10 mouse cellular contexts compared by ENCODE assay signal in genomic region chr6:42612218-42612617, GRCm38 (mm10). TPM values are rescaled to one million over a fixed set of nuclear protein-coding genes. Genes with fewer than 3 reads are reported as not detected.
DNase-seq lines count a peak whose midpoint lies in the region; TF ChIP-seq lines count a peak whose summit lies in the region.
"Had no signal": no experiment of that assay in that cellular context is flagged by ENCODE, and none has a peak within 500 bp of the region (broad histone marks: within the 10 kb centered on the region; RNA-seq: fewer than 3 reads in every experiment).

No protein-coding gene starts in this region.

- no peak overlapping the region for H3K4me2 ChIP-seq in CH12.LX (ENCODE audit: insufficient read depth, low read depth, poor library complexity, severe bottlenecking)
- H3K4me2 ChIP-seq: hindbrain, embryonic 12.5 days had no signal

- intact Hi-C loops in left cerebral cortex, postnatal 36 days (cut with DNase I): loop anchor here (10.0 kb wide), 1 partner anchor 253 kb away; no protein-coding TSS in a partner anchor

- H3K36me3 ChIP-seq in CH12.LX (replicated peaks in 1 of 2; ENCODE audit: control insufficient read depth in 1 of 2, insufficient read depth in 1 of 2, low read length in 1 of 2): no peaks in the 10 kb centered on the region
- no peaks in the 10 kb centered on the region for H3K36me3 ChIP-seq in thymus, adult 2 months (ENCODE audit: control insufficient read depth, insufficient read depth, low read length)
- H3K36me3 ChIP-seq: hindbrain, embryonic 12.5 days had no signal

- dilution Hi-C loops in CH12.LX (cut with MboI; ENCODE audit: extremely low pct_ligation_motif_present, extremely low pct_unique_long_range_greater_than_20kb, low sequenced_read_pairs): no loop called here

- no peaks in the 10 kb centered on the region for H3K9me3 ChIP-seq in CH12.LX (replicated peaks; ENCODE audit: low read length)
- H3K9me3 ChIP-seq: hindbrain, embryonic 12.5 days had no signal

- no peaks in the 10 kb centered on the region for H3K27me3 ChIP-seq in CH12.LX (replicated peaks)
- no peaks in the 10 kb centered on the region for H3K27me3 ChIP-seq in thymus, adult 2 months (ENCODE audit: control insufficient read depth, insufficient read depth, low read length)
- H3K27me3 ChIP-seq: hindbrain, embryonic 12.5 days had no signal

- DNase-seq in embryo, embryonic 10 days (ENCODE audit: low spot score): peak; percentile 10
- no peak for DNase-seq in embryo, embryonic 9.5 days (ENCODE audit: extremely low spot score)
- peak; percentile 3 for DNase-seq in kidney, postnatal 14 days
- DNase-seq in kidney, postnatal 10 days: no peak
- DNase-seq in CH12.LX (ENCODE audit: extremely low read depth): peak; percentile 27
- DNase-seq in forelimb bud, embryonic 11.5 days (ENCODE audit: low read depth, low spot score): peak; percentile 2
- no peak for DNase-seq in thymus, adult 2 months
- DNase-seq in left cerebral cortex, postnatal 36 days (ENCODE audit: low spot score in 2 of 2): no peak

- no peak for TF ChIP-seq POLR2A in CH12.LX (IDR thresholded peaks at IDR 0.05; ENCODE audit: low read depth, low read length)
- TF ChIP-seq POLR2A in thymus, adult 2 months (IDR thresholded peaks at IDR 0.05; ENCODE audit: control insufficient read depth, extremely low read depth, insufficient read depth, low read length, poor library complexity): no peak

- no peaks in the 10 kb centered on the region for H3K4me1 ChIP-seq in CH12.LX (ENCODE audit: control insufficient read depth in 1 of 2, insufficient read depth in 2 of 2)
- H3K4me1 ChIP-seq in thymus, adult 2 months (replicated peaks; ENCODE audit: control insufficient read depth, insufficient read depth, low read length): no peaks in the 10 kb centered on the region
- H3K4me1 ChIP-seq: hindbrain, embryonic 12.5 days had no signal

- TF ChIP-seq CTCF in CH12.LX (conservative IDR thresholded peaks at IDR 0.05 in 1 of 2, IDR thresholded peaks at IDR 0.05 in 1 of 2; ENCODE audit: low read depth in 2 of 2, low read length in 2 of 2): peak; percentile 37 to 61; a peak in 2 of 4 replicates
- no peak for TF ChIP-seq CTCF in thymus, adult 2 months (IDR thresholded peaks at IDR 0.05; ENCODE audit: borderline replicate concordance, control insufficient read depth, extremely low read depth, insufficient read depth, low read length, poor library complexity)

- in situ Hi-C loops in CH12.LX (cut with MboI; ENCODE audit: low pct_ligation_motif_present, low pct_unique_long_range_greater_than_20kb, low sequenced_read_pairs): no loop called here

- no peak overlapping the region for H3K9ac ChIP-seq in CH12.LX (ENCODE audit: insufficient read depth, low read depth)
- H3K9ac ChIP-seq: hindbrain, embryonic 12.5 days had no signal

- no peak overlapping the region for H3K27ac ChIP-seq in CH12.LX (ENCODE audit: insufficient read depth, low read depth)
- no peak overlapping the region for H3K27ac ChIP-seq in thymus, adult 2 months (ENCODE audit: control insufficient read depth, insufficient read depth, low read length)
- H3K27ac ChIP-seq: hindbrain, embryonic 12.5 days had no signal

- no peak overlapping the region for H3K4me3 ChIP-seq in CH12.LX (replicated peaks in 1 of 3; ENCODE audit: low read depth in 2 of 3, low read length in 2 of 3, poor library complexity in 1 of 3)
- H3K4me3 ChIP-seq in thymus, adult 2 months (ENCODE audit: control insufficient read depth, insufficient read depth, low read length): no peak overlapping the region
- H3K4me3 ChIP-seq: hindbrain, embryonic 12.5 days had no signal

- no peaks in the 10 kb centered on the region for H3K79me2 ChIP-seq in CH12.LX (replicated peaks; ENCODE audit: control insufficient read depth, extremely low read depth, insufficient read depth, poor library complexity, severe bottlenecking)

- TF ChIP-seq RAD21 in CH12.LX (IDR thresholded peaks at IDR 0.05; ENCODE audit: low read depth, low read length): peak; percentile 26

- TF ChIP-seq EP300 in CH12.LX (IDR thresholded peaks at IDR 0.05; ENCODE audit: low read length): no peak

TF ChIP-seq in CH12.LX, 34 proteins besides CTCF, POLR2A, EP300 and RAD21:
- no peak for TF ChIP-seq USF1 (IDR thresholded peaks at IDR 0.05; ENCODE audit: low read depth, low read length)
- TF ChIP-seq SMC3 (IDR thresholded peaks at IDR 0.05; ENCODE audit: low read depth, low read length): peak; percentile 56
- TF ChIP-seq HCFC1 (IDR thresholded peaks at IDR 0.05; ENCODE audit: low read depth, low read length): no peak
- TF ChIP-seq MAX (IDR thresholded peaks at IDR 0.05; ENCODE audit: low read length): no peak
- no peak for TF ChIP-seq ZNF384 (IDR thresholded peaks at IDR 0.05; ENCODE audit: low read depth, low read length)
- TF ChIP-seq ZC3H11A (IDR thresholded peaks at IDR 0.05; ENCODE audit: low read depth, low read length): no peak
- TF ChIP-seq MEF2A (IDR thresholded peaks at IDR 0.05; ENCODE audit: borderline replicate concordance, low read depth, low read length): no peak
- no peak for TF ChIP-seq NRF1 (IDR thresholded peaks at IDR 0.05; ENCODE audit: low read depth, low read length)
- no peak for TF ChIP-seq ELF1 (IDR thresholded peaks at IDR 0.05; ENCODE audit: low read depth, low read length)

RNA-seq across cellular contexts. Expression of gene Tcaf3, which starts 14.7 kb away (rescaled TPM):
- total RNA-seq in CH12.LX (2012; rRNA removed): not detected in 2 replicates
- not detected in 2 replicates for total RNA-seq in CH12.LX (2014; rRNA removed)
- polyA plus RNA-seq in CH12.LX (2012; ENCODE audit: insufficient read length, low read depth): not detected in 2 replicates
- not detected in 2 replicates for polyA plus RNA-seq in thymus, adult 2 months (2012; rRNA removed)
- total RNA-seq in left cerebral cortex, postnatal 36 days (2021): not detected
- polyA plus RNA-seq: hindbrain, embryonic 12.5 days; liver, embryonic 16.5 days had no signal

RNA-seq across cellular contexts. Expression of gene Tcaf2, which starts 32.8 kb away (rescaled TPM):
- not detected in 2 replicates for total RNA-seq in CH12.LX (2012; rRNA removed)
- not detected in 2 replicates for total RNA-seq in CH12.LX (2014; rRNA removed)
- polyA plus RNA-seq in CH12.LX (2012; ENCODE audit: insufficient read length, low read depth): not detected in 2 replicates
- 7.0 and 7.9 TPM in 2 replicates for polyA plus RNA-seq in thymus, adult 2 months (2012; rRNA removed)
- under 1 TPM; 0.54 to 0.82 TPM for total RNA-seq in left cerebral cortex, postnatal 36 days (2021)

Comparison
In these comparisons a context has a peak if more than half of its experiments do, and no peak if none do; other contexts are left out.
1. DNase-seq: peak in embryo, embryonic 10 days (single experiment), kidney, postnatal 14 days (single experiment), CH12.LX (single experiment) and forelimb bud, embryonic 11.5 days (single experiment); none in embryo, embryonic 9.5 days (single experiment), kidney, postnatal 10 days (single experiment), thymus, adult 2 months (single experiment) and left cerebral cortex, postnatal 36 days (0 of 2).